Mouse (Mus musculus) cerebellum, adult 9-11 months (tissue): ENCODE measurements around the gene Midn.

ENCODE experiments used
- DNase-seq: peaks from one replicate; pipeline ENCODE4 v3.0.0; 2022

The Midn gene

DNA sequence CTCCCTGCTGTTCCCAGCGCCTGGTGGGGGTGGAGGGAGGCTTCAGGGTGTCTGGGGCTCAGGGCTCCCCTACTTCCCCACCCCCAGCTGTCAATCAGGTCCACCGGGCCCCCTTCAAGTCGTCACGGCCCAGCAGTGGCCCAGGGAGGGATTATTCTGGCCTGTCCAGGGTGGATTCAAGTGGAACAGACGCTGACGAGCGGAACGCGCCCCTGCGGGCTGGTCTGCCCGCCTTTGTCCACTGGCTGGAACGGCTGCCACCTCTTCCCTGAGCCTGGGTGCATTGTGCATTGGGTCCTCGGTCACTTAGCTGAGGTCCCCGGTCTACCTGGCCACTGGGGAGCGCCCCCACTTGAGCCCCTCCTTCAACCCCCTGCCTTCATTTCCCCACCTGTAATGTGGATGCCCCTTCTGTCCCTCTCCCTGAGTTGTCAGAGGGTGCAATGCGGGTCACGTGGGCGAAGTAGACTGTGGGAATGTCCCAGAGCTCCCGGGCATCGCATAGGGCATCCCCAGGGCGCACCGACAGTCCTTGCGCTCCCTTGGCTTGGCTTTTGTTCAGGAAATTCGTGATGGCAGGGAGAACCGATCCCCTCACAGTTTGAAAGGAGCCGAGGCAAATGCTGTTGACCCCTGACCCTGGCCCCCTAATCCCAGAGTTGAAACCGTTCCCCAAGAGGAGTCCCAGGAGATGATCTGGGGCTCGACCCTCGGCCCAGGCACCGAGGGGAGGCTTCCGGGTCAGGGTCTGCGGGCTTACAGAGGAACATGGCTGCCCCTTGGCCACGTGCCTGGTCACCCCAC is 48.9 kb downstream of the Midn start:
- DNase-seq = no peak

DNA sequence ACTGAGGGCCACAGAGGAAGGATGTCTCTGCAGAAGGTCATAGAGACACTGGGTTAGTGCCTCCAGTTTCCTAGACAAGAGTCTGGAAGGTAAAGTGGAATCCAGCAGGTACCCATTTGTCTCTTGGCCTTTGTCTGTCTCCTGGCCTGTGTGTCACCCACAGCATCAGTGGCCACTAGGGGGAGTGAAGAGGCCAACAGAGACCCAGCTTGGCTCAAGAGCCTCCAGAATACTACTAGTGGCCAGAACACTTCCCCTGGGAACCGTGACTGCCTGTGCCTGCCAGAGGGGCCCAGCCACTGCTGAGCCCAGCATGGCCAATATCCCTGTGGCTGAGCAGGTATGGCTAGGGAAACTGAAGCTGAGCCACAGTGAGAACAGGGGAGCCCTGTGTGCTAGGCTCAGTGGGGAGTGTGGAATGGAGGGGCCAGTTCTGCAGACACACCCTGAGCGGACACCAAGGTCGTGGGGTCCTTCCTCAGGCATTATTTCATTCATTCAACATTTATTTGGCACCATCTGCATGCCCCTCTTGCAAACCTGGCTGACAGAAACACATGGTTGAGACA is 51.5 kb downstream of the Midn start:
- peak; percentile 84 for DNase-seq

GRCm38 (mm10) chr10:80200485-80200884 is 52.4 kb downstream of the Midn start:
- DNase-seq = no peak

DNA sequence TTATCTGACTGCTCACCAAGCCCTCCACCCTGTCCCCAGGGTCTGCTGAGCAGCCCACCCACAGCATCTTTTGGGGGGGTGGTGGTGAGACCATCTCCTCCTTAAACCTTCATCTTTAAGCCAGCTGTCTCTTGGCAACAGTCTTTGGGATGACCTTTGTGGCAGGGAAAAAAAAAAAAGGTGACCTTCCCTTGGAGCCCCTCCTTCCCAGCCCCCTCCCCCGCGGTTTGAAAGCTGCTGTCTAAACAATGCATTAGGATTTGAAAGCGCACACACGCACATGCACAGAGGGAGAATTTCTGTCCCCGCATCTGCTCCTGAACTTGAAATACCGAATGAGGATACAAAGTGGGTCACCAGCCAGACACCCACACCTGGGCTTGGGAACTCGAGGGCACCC is 56.0 kb downstream of the Midn start:
- DNase-seq = no peak

GRCm38 (mm10) chr10:80207201-80207600 is 59.1 kb downstream of the Midn start:
- DNase-seq = no peak

GRCm38 (mm10) chr10:80207676-80208075 is 59.6 kb downstream of the Midn start:
- no peak for DNase-seq
